Mouse (Mus musculus): ENCODE measurements at regions not wholly inside any gene's neighbourhood (a gene's known extent, or its start where the extent isn't known, plus 50 kb on each side); places are given as distances from the start of the nearest gene placed in this dataset.

GRCm38 (mm10) chr9:61756224-61756800 lies 158.0 kb downstream of the Rplp1 start:
- no peak for DNase-seq

- no peak for DNase-seq
These were observed 159.0 kb downstream of the Rplp1 start for GRCm38 (mm10) chr9:61755311-61755710.

- DNase-seq = no peak
These were observed 160.5 kb downstream of the Rplp1 start for GRCm38 (mm10) chr9:61753795-61754194.

GRCm38 (mm10) chr9:61749201-61749600 lies 165.1 kb downstream of the Rplp1 start:
- no peak for DNase-seq

GRCm38 (mm10) chr9:61748416-61748815 lies 165.9 kb downstream of the Rplp1 start:
- DNase-seq = no peak

GRCm38 (mm10) chr9:61746401-61746800 lies 167.9 kb downstream of the Rplp1 start:
- DNase-seq = no peak

GRCm38 (mm10) chr9:61745301-61745801 lies 169.0 kb downstream of the Rplp1 start:
- peak; percentile 43 for DNase-seq

- no peak for DNase-seq
These were observed 180.8 kb downstream of the Rplp1 start for GRCm38 (mm10) chr9:61733540-61733939.

- no peak for DNase-seq
These were observed 181.6 kb downstream of the Rplp1 start for GRCm38 (mm10) chr9:61732747-61733146.

- DNase-seq = no peak
These were observed 186.2 kb downstream of the Rplp1 start for GRCm38 (mm10) chr9:61728115-61728514.

GRCm38 (mm10) chr9:61727651-61728050 lies 186.7 kb downstream of the Rplp1 start:
- no peak for DNase-seq

- no peak for DNase-seq
These were observed 190.3 kb downstream of the Rplp1 start for GRCm38 (mm10) chr9:61724070-61724469.

GRCm38 (mm10) chr9:61723021-61723581 lies 191.2 kb downstream of the Rplp1 start:
- DNase-seq = no peak

- DNase-seq = no peak
These were observed 192.5 kb downstream of the Rplp1 start for GRCm38 (mm10) chr9:61721851-61722250.

GRCm38 (mm10) chr9:61721071-61721470 lies 193.3 kb downstream of the Rplp1 start:
- no peak for DNase-seq

- DNase-seq = no peak
These were observed 194.1 kb downstream of the Rplp1 start for GRCm38 (mm10) chr9:61720206-61720605.

- no peak for DNase-seq
These were observed 197.6 kb downstream of the Rplp1 start for GRCm38 (mm10) chr9:61716751-61717150.

- no peak for DNase-seq
These were observed 199.9 kb downstream of the Rplp1 start for GRCm38 (mm10) chr9:61714331-61715035.

GRCm38 (mm10) chr9:61713806-61714205 lies 200.5 kb downstream of the Rplp1 start:
- DNase-seq = no peak

- DNase-seq = no peak
These were observed 203.0 kb downstream of the Rplp1 start for GRCm38 (mm10) chr9:61711296-61711695.

- DNase-seq = no peak
These were observed 206.5 kb downstream of the Rplp1 start for GRCm38 (mm10) chr9:61707875-61708274.

- no peak for DNase-seq
These were observed 207.0 kb downstream of the Rplp1 start for GRCm38 (mm10) chr9:61707296-61707695.

- no peak for DNase-seq
These were observed 208.0 kb downstream of the Rplp1 start for GRCm38 (mm10) chr9:61706263-61706755.

Measured in cerebellum, adult 9-10 months (tissue).